Mouse (Mus musculus) activated CD4-positive, CD25-positive, alpha-beta regulatory T cell, adult 4 months (primary cell): Measurements from ENCODE around the gene Strn4. TPM values are rescaled to one million over a fixed set of nuclear protein-coding genes. Genes with fewer than 3 reads are reported as not detected.

Source experiments
- ATAC-seq: one replicate; pipeline ENCODE4 v1.8.0; 2017
- polyA plus RNA-seq, 2 experiments: library from polyadenylated mRNA; unstranded; fragments of 100-300 nt; shearing (Covaris generic); gene quantifications; one replicate each; pipeline ENCODE4 v1.2.1; 2017

Strn4 gene
- polyA plus RNA-seq, 2 experiments from 2014 or later: 23.0 to 23.1 TPM

DNA sequence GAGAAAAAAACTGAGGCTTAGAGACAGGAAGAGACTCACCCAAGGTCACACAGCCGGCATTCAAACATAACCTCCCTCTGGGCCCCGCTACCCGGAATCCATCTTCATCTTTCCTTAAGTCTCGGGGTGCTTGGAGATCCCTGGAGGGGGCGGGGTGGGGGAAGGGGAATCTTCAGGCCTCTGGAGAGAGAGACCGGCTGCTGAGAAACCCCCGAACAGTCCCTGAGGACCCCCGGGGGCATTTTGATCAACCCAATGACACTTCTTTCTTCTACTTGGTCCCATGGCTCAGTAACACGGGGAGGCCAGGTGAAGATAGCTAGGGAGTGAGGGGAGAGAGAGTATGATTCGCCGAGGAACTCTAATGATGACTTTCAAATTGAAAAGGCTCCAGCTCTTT lies 60.3 kb downstream of the Strn4 start:
- no peak for ATAC-seq

DNA sequence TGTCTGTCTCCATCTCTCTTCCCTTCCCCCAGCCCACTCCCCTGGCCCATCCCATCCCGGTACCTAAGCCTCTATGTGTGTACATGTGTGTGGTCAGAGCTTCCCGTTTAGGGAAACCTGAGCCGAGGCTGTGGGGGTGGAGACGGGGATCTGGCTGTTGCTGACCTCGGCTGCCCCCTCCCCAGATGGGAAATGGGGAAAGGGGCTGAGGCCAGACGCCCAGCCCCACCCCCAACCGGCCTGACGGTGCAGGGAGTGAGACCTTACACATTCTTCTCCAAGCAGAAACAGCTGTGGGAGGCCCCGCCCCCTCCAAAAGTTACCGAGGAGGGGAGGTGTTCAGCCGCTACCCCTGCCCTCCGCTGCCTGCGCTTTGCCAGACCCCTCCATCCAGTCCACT lies 60.9 kb downstream of the Strn4 start:
- ATAC-seq: no peak

DNA sequence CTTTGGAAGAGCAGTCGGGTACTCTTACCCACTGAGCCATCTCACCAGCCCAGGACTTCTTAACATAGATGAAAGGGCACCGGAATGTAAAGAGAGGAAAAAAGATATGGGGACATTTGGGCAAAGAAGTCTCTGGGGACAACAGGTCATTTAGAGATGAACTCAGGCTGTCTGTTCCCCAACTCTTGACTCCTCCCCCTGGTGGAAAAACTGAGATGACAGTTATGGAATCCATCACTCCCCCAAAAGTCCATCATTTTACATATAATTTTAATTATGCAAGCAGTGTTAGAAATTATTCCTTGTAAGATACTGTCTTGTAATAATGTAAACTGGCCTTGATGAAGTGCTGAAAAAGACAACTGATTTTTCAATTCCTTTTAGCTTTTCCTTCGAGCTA lies 62.0 kb downstream of the Strn4 start:
- no peak for ATAC-seq

DNA sequence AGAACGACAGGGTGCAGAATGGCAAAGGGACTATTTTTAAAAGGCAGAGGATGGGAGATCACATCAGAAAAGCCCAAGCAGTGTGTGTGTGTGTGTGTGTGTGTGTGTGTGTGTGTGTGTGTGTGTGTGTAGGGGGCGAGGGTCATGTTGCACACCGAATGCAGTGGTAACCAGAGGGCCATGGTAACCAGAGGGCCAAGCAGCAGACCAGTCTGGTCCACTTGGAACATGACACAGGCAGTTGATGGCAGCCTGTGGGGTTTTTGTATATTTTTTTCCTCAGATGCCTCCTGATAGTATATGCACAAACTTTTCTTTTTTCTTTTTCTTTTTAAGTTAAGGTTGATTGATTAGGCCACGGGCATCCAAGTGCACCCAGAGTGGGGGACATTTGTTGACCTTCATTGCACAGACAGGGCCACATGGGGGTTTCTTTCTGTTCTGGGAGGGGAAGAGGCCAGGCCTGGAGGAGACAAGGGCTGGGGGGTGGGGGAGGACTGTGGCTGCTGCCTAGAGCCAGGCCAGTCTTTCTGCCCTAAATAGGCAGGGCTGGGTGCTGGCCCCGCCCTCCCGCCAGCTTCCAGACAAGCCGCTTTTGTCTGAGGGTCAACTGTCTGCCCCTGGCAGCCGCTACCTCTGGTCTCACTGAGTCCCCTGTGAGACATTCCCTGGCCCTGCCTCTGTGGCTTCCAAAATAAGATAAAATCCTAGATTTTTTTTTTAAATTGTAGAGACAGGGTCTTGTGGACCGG lies 64.3 kb downstream of the Strn4 start:
- ATAC-seq: no peak

DNA sequence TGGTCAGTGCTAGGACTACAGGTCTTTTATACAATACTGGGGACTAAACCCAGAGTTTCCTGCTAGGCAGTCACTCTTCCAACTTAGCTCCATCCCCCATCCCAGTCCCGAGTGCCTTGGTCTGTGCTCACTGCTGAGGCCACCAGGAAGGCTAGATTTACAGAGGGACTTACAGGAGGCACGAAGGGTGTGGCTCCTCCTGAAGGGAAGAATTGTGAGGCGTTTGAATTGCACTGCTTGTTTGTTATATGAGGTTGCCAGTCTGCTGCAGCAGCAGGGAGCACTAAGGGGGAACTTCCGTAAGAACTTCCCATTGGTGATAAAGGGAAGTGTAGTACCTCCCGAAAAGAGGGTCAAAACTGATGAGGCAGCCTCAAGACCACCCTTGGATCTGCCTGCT lies 64.9 kb downstream of the Strn4 start:
- ATAC-seq: no peak

DNA sequence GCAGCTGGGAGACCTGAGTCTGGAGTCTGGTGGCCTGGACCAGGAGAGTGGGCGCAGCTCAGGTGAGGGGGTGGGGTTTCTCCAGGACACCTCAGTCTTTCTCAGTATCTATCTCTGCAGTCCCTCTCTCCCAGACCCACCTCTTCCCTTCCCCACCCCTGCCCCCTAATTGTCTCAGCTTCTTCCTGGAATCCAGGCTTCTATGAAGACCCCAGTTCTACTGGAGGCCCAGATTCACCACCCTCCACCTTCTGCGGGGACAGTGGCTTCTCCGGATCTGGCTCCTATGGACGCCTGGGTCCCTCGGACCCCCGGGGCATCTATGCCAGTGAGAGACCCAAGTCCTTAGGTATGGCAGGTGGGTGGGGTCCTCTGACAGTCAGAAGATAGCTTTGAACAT lies 67.5 kb downstream of the Strn4 start:
- ATAC-seq: no peak

DNA sequence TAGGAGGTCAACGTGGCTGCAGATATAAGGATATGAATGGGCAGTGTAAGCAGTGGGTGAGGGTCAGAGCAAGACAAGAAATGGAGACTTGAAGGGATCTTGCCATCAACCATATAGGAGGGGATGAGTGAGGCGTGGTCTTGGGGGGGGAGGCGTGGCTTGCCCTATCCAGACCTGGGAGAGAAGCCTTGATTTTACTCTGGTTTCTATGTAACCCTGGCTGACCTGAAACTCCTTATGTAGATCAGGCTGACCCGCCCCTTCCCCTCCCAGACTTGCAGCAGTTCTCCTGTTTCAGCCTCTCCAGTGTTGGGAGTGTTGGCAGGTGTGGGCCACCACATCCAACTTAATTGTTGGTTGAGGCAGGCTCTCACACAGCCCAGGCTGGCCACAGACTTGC lies 68.6 kb downstream of the Strn4 start:
- no peak for ATAC-seq

DNA sequence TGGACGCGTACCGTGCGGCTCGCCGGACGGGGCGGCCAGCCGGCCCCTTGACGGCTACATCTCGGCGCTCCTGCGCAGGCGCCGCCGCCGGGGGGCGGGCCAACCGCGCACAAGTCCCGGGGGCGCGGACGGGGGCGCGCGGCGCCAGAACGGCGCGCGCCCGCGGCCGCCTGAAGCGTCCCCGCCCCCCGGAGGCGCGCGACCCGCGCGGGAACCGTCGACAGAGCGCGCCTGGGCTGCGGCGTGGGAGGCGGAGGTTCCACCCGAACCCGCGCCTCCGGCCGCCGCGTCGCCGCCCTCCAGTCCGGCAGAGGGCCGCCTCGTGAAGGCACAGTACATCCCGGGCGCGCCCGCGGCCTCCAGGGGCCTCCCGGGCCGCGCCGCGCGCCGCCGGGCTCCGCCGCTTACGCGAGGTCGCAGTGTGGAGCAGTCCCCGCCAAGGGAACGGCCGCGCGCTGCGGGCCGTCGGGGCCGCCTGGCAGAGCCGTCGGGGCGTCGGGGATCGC lies 69.6 kb downstream of the Strn4 start:
- ATAC-seq: no peak

DNA sequence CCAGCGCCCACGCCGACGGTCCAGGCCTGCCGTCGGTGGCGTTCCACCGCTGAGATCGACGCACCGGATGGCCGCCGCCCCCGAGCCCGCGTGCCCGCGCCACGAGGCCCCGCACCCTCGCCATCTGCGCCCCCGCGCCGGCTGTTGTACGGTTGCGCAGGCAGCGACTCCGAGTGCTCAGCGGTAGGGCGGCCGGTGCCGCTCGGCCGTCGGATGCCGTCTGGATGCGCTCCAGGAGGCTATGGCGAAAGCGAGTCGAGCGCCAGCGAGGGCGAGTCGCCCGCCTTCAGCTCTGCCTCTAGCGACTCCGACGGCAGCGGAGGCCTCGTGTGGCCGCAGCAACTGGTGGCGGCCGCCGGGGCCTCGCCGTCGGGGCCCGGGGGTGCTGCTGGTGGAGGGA lies 70.2 kb downstream of the Strn4 start:
- ATAC-seq: no peak

Other genes starting within 250 kb of the Strn4 start
- 1 to 10 TPM; 2.1 to 2.2 TPM for gene Arhgap35, start 200.9 kb upstream of the Strn4 start, polyA plus RNA-seq
- gene Ceacam15, start 140.2 kb upstream of the Strn4 start, polyA plus RNA-seq: under 1 TPM in 1 of 2 experiments, not detected in 1; 0.32 TPM
- not detected for gene Ceacam9, start 94.0 kb upstream of the Strn4 start, polyA plus RNA-seq
- 100 to 1,000 TPM; 101 to 111 TPM for gene Ap2s1, start 77.5 kb upstream of the Strn4 start, polyA plus RNA-seq
- 100 to 1,000 TPM; 143 to 179 TPM for gene Slc1a5, start 34.5 kb upstream of the Strn4 start, polyA plus RNA-seq
- 1 to 10 TPM; 6.5 to 7.5 TPM for gene Fkrp, start 843 bp downstream of the Strn4 start, polyA plus RNA-seq
- 10 to 100 TPM; 45.7 to 47.6 TPM for gene Prkd2, start 27.0 kb downstream of the Strn4 start, polyA plus RNA-seq
- not detected for gene Dact3, start 59.4 kb downstream of the Strn4 start, polyA plus RNA-seq
- not detected for gene Gng8, start 75.9 kb downstream of the Strn4 start, polyA plus RNA-seq
- gene Ptgir, start 90.6 kb downstream of the Strn4 start, polyA plus RNA-seq: 10 to 100 TPM; 11.8 to 13.2 TPM
- gene Calm3, start 108.2 kb downstream of the Strn4 start, polyA plus RNA-seq: 100 to 1,000 TPM; 106 to 159 TPM
- not detected for gene Pnmal2, start 128.8 kb downstream of the Strn4 start, polyA plus RNA-seq
- gene Pnmal1, start 143.8 kb downstream of the Strn4 start, polyA plus RNA-seq: not detected
- gene Gm42372, start 167.2 kb downstream of the Strn4 start, polyA plus RNA-seq: 1 to 10 TPM; 3.6 to 4.2 TPM
- under 1 TPM in 1 of 2 experiments, not detected in 1; 0.16 TPM for gene Ccdc8, start 176.8 kb downstream of the Strn4 start, polyA plus RNA-seq
- 10 to 100 TPM; 49.6 to 63.3 TPM for gene Ppp5c, start 212.0 kb downstream of the Strn4 start, polyA plus RNA-seq
- gene Hif3a, start 246.5 kb downstream of the Strn4 start, polyA plus RNA-seq: under 1 TPM; 0.32 to 0.49 TPM